Mouse (Mus musculus) midbrain, embryonic 16.5 days (tissue): ENCODE results near the gene Lyl1. TPM values are rescaled to one million over a fixed set of nuclear protein-coding genes. Genes with fewer than 3 reads are reported as not detected.

Source experiments
- ATAC-seq: fragments of 200-750 bp; cut with Nextera tagmentation; 2 replicates; pipeline ENCODE4 v1.8.0; 2017; ENCODE audit warnings: moderate TSS enrichment
- H3K27ac ChIP-seq: fragments of 300-500 bp; sonication (generic); 2 replicates; pipeline ENCODE4 v1.5.1; 2014; ENCODE audit warnings: mild to moderate bottlenecking, low read length, mixed read lengths
- H3K27me3 ChIP-seq: fragments of 300-500 bp; sonication (generic); 2 replicates; pipeline ENCODE4 v1.6.1; 2014; ENCODE audit warnings: low read depth, low read length, mixed read lengths; ENCODE audit not compliant: control insufficient read depth, insufficient read depth
- H3K36me3 ChIP-seq: fragments of 300-500 bp; sonication (generic); 2 replicates; pipeline ENCODE4 v1.6.1; 2014; ENCODE audit warnings: mild to moderate bottlenecking, low read length, moderate library complexity, mixed read lengths; ENCODE audit not compliant: control insufficient read depth, insufficient read depth
- H3K4me1 ChIP-seq: fragments of 300-500 bp; sonication (generic); 2 replicates; pipeline ENCODE4 v1.6.1; 2014; ENCODE audit warnings: mild to moderate bottlenecking, low read length, mixed read lengths; ENCODE audit not compliant: control insufficient read depth, insufficient read depth
- H3K4me2 ChIP-seq: fragments of 300-500 bp; sonication (generic); 2 replicates; pipeline ENCODE4 v1.6.1; 2014; ENCODE audit warnings: mild to moderate bottlenecking, low read length, mixed read lengths
- H3K4me3 ChIP-seq: fragments of 300-500 bp; sonication (generic); 2 replicates; pipeline ENCODE4 v1.5.1; 2014; ENCODE audit warnings: low read depth, mild to moderate bottlenecking, low read length, moderate library complexity, mixed read lengths
- H3K9ac ChIP-seq: fragments of 300-500 bp; sonication (generic); 2 replicates; pipeline ENCODE4 v1.6.1; 2014; ENCODE audit warnings: low read depth, low read length, mixed read lengths
- H3K9me3 ChIP-seq: fragments of 300-500 bp; sonication (generic); replicated peaks from 2 replicates; pipeline ENCODE4 v1.6.1; 2014; ENCODE audit warnings: mild to moderate bottlenecking, low read length, mixed read lengths; ENCODE audit not compliant: control insufficient read depth, poor library complexity, severe bottlenecking
- WGBS: fragments of 180-500 bp; shearing (Covaris S2); extraction: QIAGEN DNeasy Blood & Tissue Kit; methylation state at CpG from one replicate; pipeline ENCODE4 v1.1.7; 2014; 5-methylcytosine and 5-hydroxymethylcytosine counted together
- polyA plus RNA-seq: library from polyadenylated mRNA; unstranded; fragments of >200 nt; fragmentation: Nextera tagmentation; extraction: Ambion mirVana; gene quantifications from 2 replicates; pipeline ENCODE4 v1.2.1, GENCODE M21; 2015

The Lyl1 gene
- polyA plus RNA-seq, result 2.2 and 3.1 TPM in 2 replicates

- H3K27ac ChIP-seq, result peak within 1 kb of the TSS; percentile 37
- H3K36me3 ChIP-seq, result peaks cover 18% of the 10 kb centered on the region
- WGBS, result 14% methylated on average over 34 of the region's 34 CpGs
- H3K4me2 ChIP-seq, result peak within 1 kb of the TSS; percentile 2; the same call in 1 of the 2 replicates
- H3K4me1 ChIP-seq, result peaks cover 5% of the 10 kb centered on the region
- no peak within 1 kb of the TSS; the same call in 1 of the 2 replicates for H3K4me3 ChIP-seq
- peaks cover 32% of the 10 kb centered on the region for H3K27me3 ChIP-seq
- 0 out of 2 replicates have a peak within 1 kb of the TSS, but pooled peaks have one; percentile 16 for H3K9ac ChIP-seq
- ATAC-seq, result no peak
- no peaks in the 10 kb centered on the region for H3K9me3 ChIP-seq
Observed at GRCm38 (mm10) chr8:84700941-84701911, at the start of gene Lyl1. Lyl1 (plus strand) TSS chr8:84701457.

GRCm38 (mm10) chr8:84653092-84653631, 48.1 kb upstream of the Lyl1 start:
- Histone ChIP-seq H3K4me1 (peaks cover 11% of the 10 kb centered on the region; the same call in 1 of the 2 replicates), H3K27me3 (0 out of 2 replicates have a peak, but pooled peaks cover 3% of the 10 kb centered on the region), H3K9me3 (no peaks in the 10 kb centered on the region), H3K4me2 (no peak overlapping the region), H3K36me3 (no peaks in the 10 kb centered on the region), H3K9ac (no peak overlapping the region), H3K4me3 (no peak overlapping the region), H3K27ac (no peak overlapping the region)
- ATAC-seq, result no peak
- WGBS, result 71% methylated on average over 9 of the region's 9 CpGs

- H3K4me1 ChIP-seq, result peaks cover 11% of the 10 kb centered on the region; the same call in 1 of the 2 replicates
- H3K27ac ChIP-seq, result no peak overlapping the region
- ATAC-seq, result no peak
- H3K9me3 ChIP-seq, result no peaks in the 10 kb centered on the region
- H3K9ac ChIP-seq, result no peak overlapping the region
- 25% methylated on average over 4 of the region's 4 CpGs for WGBS
- H3K27me3 ChIP-seq, result 0 out of 2 replicates have a peak, but pooled peaks cover 3% of the 10 kb centered on the region
- H3K36me3 ChIP-seq, result no peaks in the 10 kb centered on the region
- H3K4me2 ChIP-seq, result no peak overlapping the region
- H3K4me3 ChIP-seq, result no peak overlapping the region
Observed at GRCm38 (mm10) chr8:84654597-84654996, 46.7 kb upstream of the Lyl1 start.

GRCm38 (mm10) chr8:84655336-84656190, 45.7 kb upstream of the Lyl1 start:
- H3K4me1 ChIP-seq, result peaks cover 16% of the 10 kb centered on the region; the same call in 1 of the 2 replicates
- peak overlapping the region; percentile 47 for H3K4me2 ChIP-seq
- peak overlapping the region; percentile 30 for H3K4me3 ChIP-seq
- 1% methylated on average over 15 of the region's 15 CpGs for WGBS
- H3K27ac ChIP-seq, result peak overlapping the region; percentile 74
- 0 out of 2 replicates have a peak, but pooled peaks cover 3% of the 10 kb centered on the region for H3K27me3 ChIP-seq
- H3K36me3 ChIP-seq, result no peaks in the 10 kb centered on the region
- no peaks in the 10 kb centered on the region for H3K9me3 ChIP-seq
- peak overlapping the region; percentile 48; the same call in 1 of the 2 replicates for H3K9ac ChIP-seq
- ATAC-seq, result peak; percentile 52; the same call in 1 of the 2 replicates

- H3K4me1 ChIP-seq, result peaks cover 20% of the 10 kb centered on the region
- H3K27ac ChIP-seq, result peak overlapping the region; percentile 74
- peak overlapping the region; percentile 30 for H3K4me3 ChIP-seq
- no peaks in the 10 kb centered on the region for H3K36me3 ChIP-seq
- peak overlapping the region; percentile 48; the same call in 1 of the 2 replicates for H3K9ac ChIP-seq
- no peaks in the 10 kb centered on the region for H3K9me3 ChIP-seq
- WGBS, result 2% methylated on average over 10 of the region's 10 CpGs
- no peak for ATAC-seq
- 0 out of 2 replicates have a peak, but pooled peaks cover 3% of the 10 kb centered on the region for H3K27me3 ChIP-seq
- H3K4me2 ChIP-seq, result peak overlapping the region; percentile 47
Observed at GRCm38 (mm10) chr8:84656191-84656525, 45.1 kb upstream of the Lyl1 start.

- 4% methylated on average over 23 of the region's 23 CpGs for WGBS
- H3K27me3 ChIP-seq, result peaks cover 3% of the 10 kb centered on the region; the same call in 1 of the 2 replicates
- 0 out of 2 replicates have a peak, but pooled peaks have one; percentile 15 for ATAC-seq
- peak overlapping the region; percentile 48; the same call in 1 of the 2 replicates for H3K9ac ChIP-seq
- H3K9me3 ChIP-seq, result no peaks in the 10 kb centered on the region
- peak overlapping the region; percentile 47 for H3K4me2 ChIP-seq
- H3K27ac ChIP-seq, result peak overlapping the region; percentile 74
- peak overlapping the region; percentile 30 for H3K4me3 ChIP-seq
- peaks cover 24% of the 10 kb centered on the region for H3K4me1 ChIP-seq
- H3K36me3 ChIP-seq, result no peaks in the 10 kb centered on the region
Observed at GRCm38 (mm10) chr8:84656641-84657126, 44.6 kb upstream of the Lyl1 start.

GRCm38 (mm10) chr8:84657203-84657602, 44.1 kb upstream of the Lyl1 start:
- no peak for ATAC-seq
- H3K27ac ChIP-seq, result no peak overlapping the region
- H3K9ac ChIP-seq, result no peak overlapping the region
- H3K27me3 ChIP-seq, result peaks cover 6% of the 10 kb centered on the region; the same call in 1 of the 2 replicates
- H3K4me2 ChIP-seq, result no peak overlapping the region
- H3K4me1 ChIP-seq, result peaks cover 29% of the 10 kb centered on the region
- no peaks in the 10 kb centered on the region for H3K9me3 ChIP-seq
- H3K4me3 ChIP-seq, result no peak overlapping the region
- H3K36me3 ChIP-seq, result no peaks in the 10 kb centered on the region

GRCm38 (mm10) chr8:84657680-84658079, 43.6 kb upstream of the Lyl1 start:
- H3K9me3 ChIP-seq, result no peaks in the 10 kb centered on the region
- no peak overlapping the region for H3K9ac ChIP-seq
- peaks cover 32% of the 10 kb centered on the region for H3K4me1 ChIP-seq
- H3K4me2 ChIP-seq, result no peak overlapping the region
- ATAC-seq, result no peak
- H3K27me3 ChIP-seq, result peaks cover 6% of the 10 kb centered on the region; the same call in 1 of the 2 replicates
- H3K27ac ChIP-seq, result no peak overlapping the region
- WGBS, result 40% methylated on average over 4 of the region's 4 CpGs
- H3K36me3 ChIP-seq, result no peaks in the 10 kb centered on the region
- H3K4me3 ChIP-seq, result no peak overlapping the region
